Mouse (Mus musculus) cerebellum, adult 2 months (tissue): ENCODE results near the gene Unc5c. TPM values are rescaled to one million over a fixed set of nuclear protein-coding genes. Genes with fewer than 3 reads are reported as not detected.
A peak's percentile ranks its signal among the peaks of the same experiment; 100 is the strongest.

Experiments
- DNase-seq, 2 experiments: peaks; one replicate each; pipeline ENCODE4 v3.0.0; 2021
- H3K27ac ChIP-seq: fragments of 200-500 bp; 2 replicates; pipeline ENCODE4 v1.5.1; 2012; ENCODE audit warnings: low read length, control low read depth, inconsistent platforms; ENCODE audit not compliant: insufficient read depth
- H3K27me3 ChIP-seq: fragments of 200-500 bp; 2 replicates; pipeline ENCODE4 v1.6.1; 2012; ENCODE audit warnings: inconsistent platforms, mild to moderate bottlenecking, low read length, moderate library complexity; ENCODE audit not compliant: control insufficient read depth, insufficient read depth
- H3K4me1 ChIP-seq: fragments of 200-500 bp; 2 replicates; pipeline ENCODE4 v1.6.1; 2011; ENCODE audit warnings: low read length; ENCODE audit not compliant: control insufficient read depth, insufficient read depth
- H3K4me3 ChIP-seq: fragments of 200-500 bp; replicated peaks from 2 replicates; pipeline ENCODE3; 2011; ENCODE audit warnings: mild to moderate bottlenecking, low read depth, low read length, control low read depth; ENCODE audit not compliant: insufficient read depth
- CTCF ChIP-seq: fragments of 200-500 bp; IDR thresholded peaks from 2 replicates; pipeline ENCODE4 v1.5.1; 2011; ENCODE audit warnings: low read depth, mild to moderate bottlenecking, control low read depth, low read length, moderate library complexity, borderline replicate concordance; ENCODE audit not compliant: insufficient read depth
- POLR2A ChIP-seq: fragments of 200-500 bp; IDR thresholded peaks from 2 replicates; pipeline ENCODE4 v1.6.1; 2011; ENCODE audit warnings: low read length, control low read depth, borderline replicate concordance; ENCODE audit not compliant: insufficient read depth
- WGBS: fragments of 180-500 bp; shearing (Covaris S2); methylation state at CpG from one replicate; pipeline ENCODE4 v1.1.7; 2018; 5-methylcytosine and 5-hydroxymethylcytosine counted together
- polyA plus RNA-seq: library from polyadenylated mRNA; depleted of rRNA; stranded (reverse); fragments of >200 nt; gene quantifications from 2 replicates; pipeline ENCODE4 v1.2.3, GENCODE M21; 2012

Unc5c gene
- polyA plus RNA-seq, 1 experiment = 19.4 TPM

DNA sequence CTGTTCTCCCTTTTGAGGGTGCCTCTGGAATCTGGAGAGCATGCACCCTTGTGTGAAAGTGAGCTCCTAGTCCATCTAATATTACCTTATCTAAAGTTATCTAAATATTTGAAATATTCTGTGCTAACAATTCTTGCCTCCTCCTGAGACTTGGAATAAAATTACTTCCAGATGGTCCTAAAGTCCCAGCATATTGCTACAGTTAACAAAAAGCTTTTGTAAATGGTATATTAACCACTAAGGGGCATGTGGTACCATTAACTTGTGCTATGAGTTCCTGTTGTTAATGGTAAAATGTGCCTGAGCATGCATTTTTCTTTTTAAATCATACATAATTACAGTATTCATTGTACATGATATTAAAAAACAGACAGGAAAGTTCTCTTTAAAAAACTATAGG is 63.7 kb downstream of the Unc5c start:
- no peaks in the 10 kb centered on the region for H3K27me3 ChIP-seq
- no peak overlapping the region for H3K27ac ChIP-seq
- no peak for TF ChIP-seq CTCF
- no peak for TF ChIP-seq POLR2A
- no peak overlapping the region for H3K4me3 ChIP-seq
- peak in 1 of 2 experiments; percentile 58 for DNase-seq
- no peaks in the 10 kb centered on the region; the same call in 1 of the 2 replicates for H3K4me1 ChIP-seq

DNA sequence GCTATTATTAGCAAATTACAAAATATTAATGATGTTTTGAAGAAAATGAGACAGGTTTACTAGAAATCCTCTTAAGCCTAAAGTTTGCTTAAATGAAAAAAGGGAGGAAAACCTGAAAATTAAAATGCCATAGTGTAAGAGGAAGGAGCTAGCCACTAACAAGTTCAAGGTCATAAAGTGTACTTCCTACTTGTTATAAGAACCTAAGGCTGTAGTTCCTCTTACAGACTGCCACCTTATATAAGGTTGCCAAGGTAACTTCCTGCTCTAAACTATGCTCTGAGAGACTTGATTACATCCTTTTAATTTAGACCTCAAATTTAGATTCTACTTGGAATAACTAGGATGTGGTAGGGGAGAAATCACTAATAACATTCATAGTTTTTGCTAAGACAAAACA is 64.6 kb downstream of the Unc5c start:
- Histone ChIP-seq H3K4me1 (no peaks in the 10 kb centered on the region; the same call in 1 of the 2 replicates), H3K4me3 (no peak overlapping the region), H3K27me3 (no peaks in the 10 kb centered on the region), H3K27ac (no peak overlapping the region)
- no peak for TF ChIP-seq POLR2A
- TF ChIP-seq CTCF = no peak
- no peak for DNase-seq

DNA sequence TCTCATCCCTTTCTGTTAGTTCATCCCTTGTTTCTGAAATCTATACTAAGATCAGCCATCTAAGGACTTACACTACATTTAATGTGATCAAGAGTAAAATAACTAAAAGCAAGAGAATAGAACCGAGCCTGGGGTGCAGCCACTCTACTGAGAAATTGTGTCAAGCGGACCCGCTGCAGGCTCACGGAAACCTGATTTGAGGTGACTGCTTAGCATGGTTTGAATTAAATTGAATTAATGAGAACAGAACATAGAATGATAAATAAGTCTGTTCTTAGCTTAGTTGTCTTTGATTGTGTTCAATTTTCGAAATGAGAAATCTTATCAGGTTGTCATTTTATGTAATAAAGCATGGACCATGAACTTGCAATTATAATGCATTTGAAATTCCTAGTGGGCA is 68.8 kb downstream of the Unc5c start:
- no peak for DNase-seq
- H3K4me3 ChIP-seq = no peak overlapping the region
- H3K27ac ChIP-seq = no peak overlapping the region
- WGBS = 83% methylated on average over 5 of the region's 5 CpGs
- H3K4me1 ChIP-seq = peaks cover 3% of the 10 kb centered on the region; the same call in 1 of the 2 replicates
- no peaks in the 10 kb centered on the region for H3K27me3 ChIP-seq
- TF ChIP-seq CTCF (no peak), POLR2A (no peak)

DNA sequence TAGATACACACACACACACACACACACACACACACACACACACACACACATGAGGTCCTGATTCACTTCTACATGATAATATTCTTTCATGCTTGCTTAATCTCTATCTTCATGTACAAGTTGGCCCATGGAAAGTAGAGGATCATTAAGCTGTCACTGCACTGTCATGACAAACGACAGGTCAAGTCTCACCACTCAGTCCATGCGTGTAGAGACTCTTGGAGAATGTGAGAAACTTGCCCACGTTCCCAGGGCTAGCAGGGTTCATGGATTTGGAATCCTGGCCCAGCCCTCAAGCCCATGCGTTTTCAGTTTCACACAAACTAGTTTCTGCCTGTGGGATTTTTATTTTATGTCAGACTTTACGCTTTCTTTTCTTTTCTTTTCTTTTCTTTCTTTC is 71.8 kb downstream of the Unc5c start:
- 55% methylated on average over 5 of the region's 5 CpGs for WGBS
- Histone ChIP-seq H3K27me3 (no peaks in the 10 kb centered on the region), H3K4me1 (peaks cover 3% of the 10 kb centered on the region; the same call in 1 of the 2 replicates), H3K4me3 (no peak overlapping the region), H3K27ac (no peak overlapping the region)
- no peak for DNase-seq
- TF ChIP-seq CTCF = no peak
- no peak for TF ChIP-seq POLR2A

DNA sequence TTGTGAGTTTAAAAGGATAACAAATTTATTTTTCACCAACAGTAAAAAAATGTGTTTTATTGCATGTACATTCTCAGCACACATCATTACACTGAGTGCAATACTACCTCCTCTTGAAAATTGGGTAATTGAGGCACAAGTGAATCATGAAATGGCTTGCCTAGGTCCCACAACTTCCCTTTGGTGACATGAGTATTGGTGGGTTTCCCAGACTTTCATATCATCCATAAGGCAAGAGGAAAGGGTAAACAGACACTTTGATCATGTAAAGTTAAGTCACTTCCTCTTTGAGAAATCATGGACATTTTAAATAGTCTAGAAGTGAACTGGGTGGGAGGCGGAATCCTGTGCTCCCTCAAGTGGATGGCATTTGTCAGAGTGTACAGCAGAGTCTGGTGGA is 73.1 kb downstream of the Unc5c start:
- H3K4me1 ChIP-seq = peaks cover 3% of the 10 kb centered on the region; the same call in 1 of the 2 replicates
- TF ChIP-seq POLR2A (no peak), CTCF (no peak)
- DNase-seq = no peak
- no peaks in the 10 kb centered on the region for H3K27me3 ChIP-seq
- no peak overlapping the region for H3K4me3 ChIP-seq
- 98% methylated on average over 1 of the region's 1 CpGs for WGBS
- no peak overlapping the region for H3K27ac ChIP-seq

DNA sequence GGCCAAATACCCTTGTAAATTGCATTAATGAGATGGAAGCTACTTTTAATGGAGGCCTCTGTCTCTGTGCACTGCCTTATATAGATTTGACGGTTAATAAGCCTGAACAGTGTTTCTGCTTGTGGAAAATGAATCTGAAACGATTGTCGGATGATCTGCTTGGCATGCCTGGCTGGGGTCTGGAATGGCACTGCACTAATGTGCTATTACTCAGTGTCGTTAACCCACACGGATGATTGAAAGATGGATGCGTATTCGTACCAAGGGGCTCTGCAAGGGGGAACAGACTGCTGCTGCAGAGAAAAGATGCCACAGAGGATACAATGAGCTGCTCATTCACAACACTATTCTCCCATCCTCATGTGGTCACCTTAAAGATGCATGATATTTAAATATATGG is 75.7 kb downstream of the Unc5c start:
- no peak for DNase-seq
- H3K4me3 ChIP-seq = no peak overlapping the region
- 60% methylated on average over 7 of the region's 7 CpGs for WGBS
- H3K27ac ChIP-seq = no peak overlapping the region
- no peaks in the 10 kb centered on the region for H3K27me3 ChIP-seq
- TF ChIP-seq CTCF = no peak
- TF ChIP-seq POLR2A = no peak
- H3K4me1 ChIP-seq = peaks cover 3% of the 10 kb centered on the region; the same call in 1 of the 2 replicates

DNA sequence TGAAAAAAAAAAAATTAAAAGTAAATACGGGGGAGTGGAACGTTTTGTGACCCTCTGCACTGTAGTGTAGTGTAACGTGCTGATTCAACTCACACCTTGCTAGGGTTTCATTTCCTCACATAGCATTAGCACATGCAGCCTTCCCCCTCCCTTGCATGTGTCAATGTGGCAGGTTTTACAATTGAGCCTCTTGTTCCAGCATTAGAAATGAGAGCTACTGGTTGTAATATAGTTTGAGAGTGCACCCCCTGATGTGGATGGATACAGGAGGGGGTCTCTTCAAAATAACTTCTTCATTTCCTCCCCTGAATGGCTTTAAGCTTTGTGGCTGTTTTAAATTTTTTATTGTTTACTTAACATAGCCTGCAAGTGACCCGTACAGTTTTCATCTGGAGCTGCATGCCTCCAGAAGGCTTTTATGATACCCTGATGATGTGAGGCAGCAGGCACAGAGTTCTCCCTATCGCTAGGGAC is 82.4 kb downstream of the Unc5c start:
- no peak overlapping the region for H3K27ac ChIP-seq
- no peak for TF ChIP-seq CTCF
- H3K27me3 ChIP-seq = no peaks in the 10 kb centered on the region
- 61% methylated on average over 5 of the region's 5 CpGs for whole genome bisulfite sequencing
- DNase-seq = no peak
- H3K4me1 ChIP-seq = peaks cover 8% of the 10 kb centered on the region; the same call in 1 of the 2 replicates
- H3K4me3 ChIP-seq = no peak overlapping the region

DNA sequence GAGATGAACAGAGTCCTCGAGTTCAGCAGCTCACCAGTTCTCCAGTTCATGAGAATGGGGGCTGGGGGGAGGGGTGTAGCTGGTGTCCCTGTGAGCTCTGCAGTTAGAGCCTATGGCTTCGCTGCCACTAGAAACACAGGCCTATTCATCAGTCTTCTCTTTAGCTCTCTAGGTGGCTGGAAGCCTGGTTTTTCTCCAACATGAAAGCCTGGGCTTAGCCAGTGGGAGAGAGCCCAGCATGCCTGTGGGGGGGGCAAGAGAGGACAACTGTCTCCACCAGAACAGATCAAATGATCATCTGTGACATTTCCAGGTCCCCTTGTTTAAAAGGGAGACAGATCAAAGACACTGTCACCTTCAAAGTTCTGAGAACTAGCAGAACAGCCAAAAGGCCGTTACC is 84.6 kb downstream of the Unc5c start:
- Histone ChIP-seq H3K4me3 (no peak overlapping the region), H3K27ac (no peak overlapping the region), H3K27me3 (no peaks in the 10 kb centered on the region), H3K4me1 (peaks cover 8% of the 10 kb centered on the region; the same call in 1 of the 2 replicates)
- WGBS = 24% methylated on average over 3 of the region's 3 CpGs
- no peak for TF ChIP-seq CTCF
- DNase-seq = peak; percentile 52 to 60
